ENCODE assay signal across 8 mouse cellular contexts in genomic region chr6:85397165-85397564, GRCm38 (mm10). TPM values are rescaled to one million over a fixed set of nuclear protein-coding genes. Genes with fewer than 3 reads are reported as not detected.
DNase-seq lines count a peak whose midpoint lies in the region; ATAC-seq lines count a peak whose summit lies in the region.

No protein-coding gene starts in this region.

- H3K4me1 ChIP-seq in midbrain, embryonic 11.5 days (ENCODE audit: control insufficient read depth, insufficient read depth, low read length) = no peaks in the 10 kb centered on the region
- 0 out of 2 replicates have a peak, but pooled peaks cover 4% of the 10 kb centered on the region for H3K4me1 ChIP-seq in midbrain, embryonic 10.5 days

- H3K36me3 ChIP-seq in midbrain, embryonic 11.5 days (ENCODE audit: control insufficient read depth, insufficient read depth, low read length) = no peaks in the 10 kb centered on the region
- no peaks in the 10 kb centered on the region for H3K36me3 ChIP-seq in midbrain, embryonic 10.5 days

- WGBS in midbrain, embryonic 11.5 days = 25% methylated on average over 1 of the region's 1 CpGs
- 53% methylated on average over 1 of the region's 1 CpGs for WGBS in midbrain, embryonic 10.5 days

- DNase-seq in embryo, embryonic 10.5 days (ENCODE audit: low spot score) = peak; percentile 44
- no peak for DNase-seq in embryo, embryonic 9.5 days (ENCODE audit: extremely low spot score)
- DNase-seq in midbrain, embryonic 11.5 days (ENCODE audit: low spot score, missing footprints) = peak; percentile 81
- no peak for DNase-seq in midbrain, embryonic 10.5 days (ENCODE audit: low spot score)
- DNase-seq in adrenal gland, adult 2 months = peak; percentile 50
- DNase-seq in kidney, postnatal 25 days = peak; percentile 60 to 76
- DNase-seq in retina, postnatal 1 day = peak; percentile 41
- no peak for DNase-seq in gastrocnemius, postnatal 14 days

- H3K9ac ChIP-seq in midbrain, embryonic 11.5 days (ENCODE audit: low read length) = no peak overlapping the region

- H3K27me3 ChIP-seq in midbrain, embryonic 11.5 days (ENCODE audit: control insufficient read depth, insufficient read depth, low read length) = no peaks in the 10 kb centered on the region; the same call in 1 of the 2 replicates
- no peaks in the 10 kb centered on the region for H3K27me3 ChIP-seq in midbrain, embryonic 10.5 days (ENCODE audit: low read depth, poor library complexity, severe bottlenecking)

- H3K27ac ChIP-seq in midbrain, embryonic 11.5 days (ENCODE audit: low read depth, low read length) = no peak overlapping the region
- no peak overlapping the region for H3K27ac ChIP-seq in midbrain, embryonic 10.5 days (replicated peaks)

- intact Hi-C loops in gastrocnemius, postnatal 14 days (cut with DNase I; ENCODE audit: low total_unique reads) = loop anchor here (5.0 to 10.0 kb wide), 2 partner anchors 132 to 245 kb away; no protein-coding TSS in a partner anchor

- H3K4me3 ChIP-seq in midbrain, embryonic 11.5 days (ENCODE audit: low read depth, low read length) = no peak overlapping the region
- H3K4me3 ChIP-seq in midbrain, embryonic 10.5 days = no peak overlapping the region

- no peaks in the 10 kb centered on the region; the same call in 1 of the 2 replicates for H3K9me3 ChIP-seq in midbrain, embryonic 11.5 days (ENCODE audit: control insufficient read depth, low read length)
- no peaks in the 10 kb centered on the region for H3K9me3 ChIP-seq in midbrain, embryonic 10.5 days (replicated peaks)

- no peak overlapping the region for H3K4me2 ChIP-seq in midbrain, embryonic 11.5 days

- ATAC-seq in midbrain, embryonic 11.5 days (ENCODE audit: low FRiP score) = no peak

RNA-seq across cellular contexts. Expression of gene Rab11fip5, which starts 22.7 kb away (rescaled TPM):
- 4.2 and 4.7 TPM in 2 replicates for polyA plus RNA-seq in midbrain, embryonic 11.5 days (2014; fragmentation: Nextera tagmentation; extraction: Ambion mirVana)
- 4.2 and 6.4 TPM in 2 replicates for polyA plus RNA-seq in midbrain, embryonic 10.5 days (2016; fragmentation: Nextera tagmentation; extraction: Ambion mirVana)
- 10 to 100 TPM; 22.7 to 47.7 TPM for total RNA-seq in adrenal gland, adult 2 months (2021)
- polyA plus RNA-seq in adrenal gland, adult 2 months (2012; rRNA removed) = 33.7 and 35.4 TPM in 2 replicates
- 10 to 100 TPM; 25.9 to 31.5 TPM for total RNA-seq in gastrocnemius, postnatal 14 days (2021)

RNA-seq across cellular contexts. Expression of gene Noto, which starts 26.5 kb away (rescaled TPM):
- not detected in 2 replicates for polyA plus RNA-seq in midbrain, embryonic 11.5 days (2014; fragmentation: Nextera tagmentation; extraction: Ambion mirVana)
- polyA plus RNA-seq in midbrain, embryonic 10.5 days (2016; fragmentation: Nextera tagmentation; extraction: Ambion mirVana) = not detected in 2 replicates
- total RNA-seq in adrenal gland, adult 2 months (2021) = not detected
- not detected in 2 replicates for polyA plus RNA-seq in adrenal gland, adult 2 months (2012; rRNA removed)
- total RNA-seq in gastrocnemius, postnatal 14 days (2021) = not detected

RNA-seq across cellular contexts. Expression of gene Smyd5, which starts 34.6 kb away (rescaled TPM):
- 52.1 and 52.6 TPM in 2 replicates for polyA plus RNA-seq in midbrain, embryonic 11.5 days (2014; fragmentation: Nextera tagmentation; extraction: Ambion mirVana)
- polyA plus RNA-seq in midbrain, embryonic 10.5 days (2016; fragmentation: Nextera tagmentation; extraction: Ambion mirVana) = 75.6 and 83.9 TPM in 2 replicates
- 10 to 100 TPM; 33.1 to 36.3 TPM for total RNA-seq in adrenal gland, adult 2 months (2021)
- 19.9 and 23.0 TPM in 2 replicates for polyA plus RNA-seq in adrenal gland, adult 2 months (2012; rRNA removed)
- 1 to 10 TPM; 7.6 to 9.0 TPM for total RNA-seq in gastrocnemius, postnatal 14 days (2021)

RNA-seq across cellular contexts. Expression of gene Cct7, which starts 54.1 kb away (rescaled TPM):
- polyA plus RNA-seq in midbrain, embryonic 11.5 days (2014; fragmentation: Nextera tagmentation; extraction: Ambion mirVana) = 666 and 672 TPM in 2 replicates
- polyA plus RNA-seq in midbrain, embryonic 10.5 days (2016; fragmentation: Nextera tagmentation; extraction: Ambion mirVana) = 700 and 751 TPM in 2 replicates
- total RNA-seq in adrenal gland, adult 2 months (2021) = 100 to 1,000 TPM; 241 to 294 TPM
- polyA plus RNA-seq in adrenal gland, adult 2 months (2012; rRNA removed) = 63.3 and 81.3 TPM in 2 replicates
- total RNA-seq in gastrocnemius, postnatal 14 days (2021) = 100 to 1,000 TPM; 128 to 142 TPM

RNA-seq across cellular contexts. Expression of gene Pradc1, which starts 54.6 kb away (rescaled TPM):
- 24.6 and 29.4 TPM in 2 replicates for polyA plus RNA-seq in midbrain, embryonic 11.5 days (2014; fragmentation: Nextera tagmentation; extraction: Ambion mirVana)
- polyA plus RNA-seq in midbrain, embryonic 10.5 days (2016; fragmentation: Nextera tagmentation; extraction: Ambion mirVana) = 42.8 and 44.9 TPM in 2 replicates
- 10 to 100 TPM; 12.2 to 13.1 TPM for total RNA-seq in adrenal gland, adult 2 months (2021)
- polyA plus RNA-seq in adrenal gland, adult 2 months (2012; rRNA removed) = 26.7 and 28.1 TPM in 2 replicates
- total RNA-seq in gastrocnemius, postnatal 14 days (2021) = 10 to 100 TPM; 14.2 to 16.7 TPM

Comparison
In these comparisons a context has a peak if more than half of its experiments do, and no peak if none do; other contexts are left out.
1. DNase-seq: peak in embryo, embryonic 10.5 days (single experiment), midbrain, embryonic 11.5 days (single experiment), adrenal gland, adult 2 months (single experiment), kidney, postnatal 25 days (2 of 2) and retina, postnatal 1 day (single experiment); none in embryo, embryonic 9.5 days (single experiment), midbrain, embryonic 10.5 days (single experiment) and gastrocnemius, postnatal 14 days (single experiment).